8 mouse cellular contexts compared by ENCODE assay signal in the genomic region with DNA sequence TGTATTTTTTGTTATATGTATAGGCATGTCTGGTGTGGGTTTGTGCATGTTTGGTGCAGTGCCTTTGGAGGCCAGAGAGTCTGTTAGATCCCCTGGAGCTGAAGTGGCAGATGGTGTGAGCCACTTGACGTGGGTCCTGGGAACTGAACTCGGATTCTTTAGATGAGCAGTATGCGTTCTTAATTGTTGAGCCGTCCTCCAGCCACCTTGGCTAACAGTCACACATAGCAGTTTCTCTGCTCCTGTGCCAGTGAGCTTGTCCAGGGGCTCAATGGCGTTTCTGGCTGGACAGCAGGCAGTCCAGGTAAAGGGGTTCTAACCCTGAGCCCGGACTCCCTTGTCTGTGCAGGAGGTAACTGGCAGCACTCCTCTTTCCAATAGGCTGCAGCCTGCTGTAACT. TPM values are rescaled to one million over a fixed set of nuclear protein-coding genes. Genes with fewer than 3 reads are reported as not detected.
DNase-seq lines count a peak whose midpoint lies in the region; ATAC-seq lines count a peak whose summit lies in the region.
"Had no signal": no experiment of that assay in that cellular context is flagged by ENCODE, and none has a peak within 500 bp of the region (broad histone marks: within the 10 kb centered on the region; RNA-seq: fewer than 3 reads in every experiment).

No protein-coding gene starts in this region.

- H3K4me1 ChIP-seq in hindbrain, embryonic 12.5 days: peaks cover 15% of the 10 kb centered on the region
- H3K4me1 ChIP-seq in hindbrain, embryonic 11.5 days (replicated peaks; ENCODE audit: control insufficient read depth, insufficient read depth, low read length): peaks cover 2% of the 10 kb centered on the region; the same call in 1 of the 2 replicates
- H3K4me1 ChIP-seq in forebrain, embryonic 12.5 days: peaks cover 19% of the 10 kb centered on the region
- peaks cover 9% of the 10 kb centered on the region for H3K4me1 ChIP-seq in limb, embryonic 10.5 days
- peaks cover 30% of the 10 kb centered on the region for H3K4me1 ChIP-seq in neural tube, embryonic 13.5 days (replicated peaks)

- H3K4me2 ChIP-seq in hindbrain, embryonic 12.5 days (replicated peaks): no peak overlapping the region
- H3K4me2 ChIP-seq in hindbrain, embryonic 11.5 days (replicated peaks; ENCODE audit: low read depth, low read length): no peak overlapping the region
- H3K4me2 ChIP-seq in forebrain, embryonic 12.5 days: no peak overlapping the region
- no peak overlapping the region for H3K4me2 ChIP-seq in neural tube, embryonic 13.5 days

- no peak; the same call in 1 of the 2 replicates for ATAC-seq in hindbrain, embryonic 12.5 days (ENCODE audit: low FRiP score)
- ATAC-seq in hindbrain, embryonic 11.5 days (ENCODE audit: low FRiP score): no peak; the same call in 1 of the 2 replicates
- ATAC-seq in forebrain, embryonic 12.5 days (ENCODE audit: low FRiP score): no peak; the same call in 1 of the 2 replicates
- ATAC-seq in neural tube, embryonic 13.5 days (ENCODE audit: low read depth): no peak
- ATAC-seq in erythroid progenitor cell, adult 5-6 weeks (replicated peaks; ENCODE audit: low FRiP score, poor library complexity, severe bottlenecking): no peak; the same call in 1 of the 2 replicates

- H3K4me3 ChIP-seq in hindbrain, embryonic 12.5 days: no peak overlapping the region
- H3K4me3 ChIP-seq in hindbrain, embryonic 11.5 days (ENCODE audit: low read depth, low read length): no peak overlapping the region
- no peak overlapping the region for H3K4me3 ChIP-seq in forebrain, embryonic 12.5 days (replicated peaks)
- H3K4me3 ChIP-seq in limb, embryonic 10.5 days: no peak overlapping the region
- H3K4me3 ChIP-seq in neural tube, embryonic 13.5 days: no peak overlapping the region

- 65% methylated on average over 6 of the region's 6 CpGs for WGBS in hindbrain, embryonic 12.5 days
- 65% methylated on average over 6 of the region's 6 CpGs for WGBS in hindbrain, embryonic 11.5 days
- 51% methylated on average over 6 of the region's 6 CpGs for whole genome bisulfite sequencing in forebrain, embryonic 12.5 days
- 77% methylated on average over 6 of the region's 6 CpGs for WGBS in limb, embryonic 10.5 days
- 60% methylated on average over 6 of the region's 6 CpGs for WGBS in neural tube, embryonic 13.5 days

- peak overlapping the region; percentile 32; the same call in 1 of the 2 replicates for H3K9ac ChIP-seq in hindbrain, embryonic 12.5 days
- no peak overlapping the region for H3K9ac ChIP-seq in hindbrain, embryonic 11.5 days (ENCODE audit: low read depth, low read length)
- H3K9ac ChIP-seq in forebrain, embryonic 12.5 days: no peak overlapping the region
- H3K9ac ChIP-seq in neural tube, embryonic 13.5 days: peak overlapping the region; percentile 31; the same call in 1 of the 2 replicates

- no peaks in the 10 kb centered on the region for H3K9me3 ChIP-seq in hindbrain, embryonic 12.5 days (replicated peaks)
- no peaks in the 10 kb centered on the region for H3K9me3 ChIP-seq in hindbrain, embryonic 11.5 days (ENCODE audit: control insufficient read depth, low read length)
- no peaks in the 10 kb centered on the region for H3K9me3 ChIP-seq in forebrain, embryonic 12.5 days
- no peaks in the 10 kb centered on the region for H3K9me3 ChIP-seq in limb, embryonic 10.5 days (replicated peaks)
- no peaks in the 10 kb centered on the region for H3K9me3 ChIP-seq in neural tube, embryonic 13.5 days

- H3K27me3 ChIP-seq in hindbrain, embryonic 12.5 days: no peaks in the 10 kb centered on the region
- H3K27me3 ChIP-seq in hindbrain, embryonic 11.5 days (ENCODE audit: control insufficient read depth, insufficient read depth, low read length): no peaks in the 10 kb centered on the region
- H3K27me3 ChIP-seq in forebrain, embryonic 12.5 days: no peaks in the 10 kb centered on the region
- no peaks in the 10 kb centered on the region for H3K27me3 ChIP-seq in limb, embryonic 10.5 days (ENCODE audit: low read depth, poor library complexity, severe bottlenecking)
- H3K27me3 ChIP-seq in neural tube, embryonic 13.5 days: no peaks in the 10 kb centered on the region

- H3K36me3 ChIP-seq in hindbrain, embryonic 12.5 days: peaks cover 45% of the 10 kb centered on the region
- peaks cover 3% of the 10 kb centered on the region; the same call in 1 of the 2 replicates for H3K36me3 ChIP-seq in hindbrain, embryonic 11.5 days (ENCODE audit: control insufficient read depth, insufficient read depth, low read length)
- peaks cover 50% of the 10 kb centered on the region for H3K36me3 ChIP-seq in forebrain, embryonic 12.5 days (replicated peaks)
- peaks cover 76% of the 10 kb centered on the region for H3K36me3 ChIP-seq in limb, embryonic 10.5 days
- H3K36me3 ChIP-seq in neural tube, embryonic 13.5 days: peaks cover 62% of the 10 kb centered on the region

- peak overlapping the region; percentile 86; the same call in 1 of the 2 replicates for H3K27ac ChIP-seq in hindbrain, embryonic 12.5 days
- H3K27ac ChIP-seq in hindbrain, embryonic 11.5 days (ENCODE audit: low read depth, low read length): no peak overlapping the region
- peak overlapping the region; percentile 93 for H3K27ac ChIP-seq in forebrain, embryonic 12.5 days
- peak overlapping the region; percentile 67 for H3K27ac ChIP-seq in limb, embryonic 10.5 days
- H3K27ac ChIP-seq in neural tube, embryonic 13.5 days (replicated peaks): peak overlapping the region; percentile 95

- no peak for DNase-seq in hindbrain, embryonic 11.5 days (ENCODE audit: low spot score)
- DNase-seq in limb, embryonic 10.5 days (ENCODE audit: low spot score): no peak
- DNase-seq in adrenal gland, postnatal 14 days: no peak

RNA-seq across cellular contexts. Expression of gene Vps37c, which starts 20.4 kb away (rescaled TPM):
- 36.6 and 37.5 TPM in 2 replicates for polyA plus RNA-seq in hindbrain, embryonic 12.5 days (2016; fragmentation: Nextera tagmentation; extraction: Ambion mirVana)
- polyA plus RNA-seq in hindbrain, embryonic 11.5 days (2014; fragmentation: Nextera tagmentation; extraction: Ambion mirVana): 23.9 and 27.2 TPM in 2 replicates
- 32.5 and 35.2 TPM in 2 replicates for polyA plus RNA-seq in forebrain, embryonic 12.5 days (2016; fragmentation: Nextera tagmentation; extraction: Ambion mirVana)
- polyA plus RNA-seq in limb, embryonic 10.5 days (2016; fragmentation: Nextera tagmentation; extraction: Ambion mirVana): 34.3 and 37.7 TPM in 2 replicates
- polyA plus RNA-seq in neural tube, embryonic 13.5 days (2015; fragmentation: Nextera tagmentation; extraction: Ambion mirVana): 34.2 and 37.6 TPM in 2 replicates
- 19.1 and 23.6 TPM in 2 replicates for total RNA-seq in adrenal gland, postnatal 14 days (2021)
- total RNA-seq in erythroid progenitor cell, adult 5-6 weeks (2015; ENCODE audit: low replicate concordance): 10.8 and 26.0 TPM in 2 replicates
- total RNA-seq in erythroid progenitor cell, adult 5-6 weeks (2017; ENCODE audit: low replicate concordance): 3.3 and 6.0 TPM in 2 replicates

RNA-seq across cellular contexts. Expression of gene Cd5, which starts 29.9 kb away (rescaled TPM):
- polyA plus RNA-seq in hindbrain, embryonic 12.5 days (2016; fragmentation: Nextera tagmentation; extraction: Ambion mirVana): 0.17 and 0.31 TPM in 2 replicates
- not detected in 2 replicates for polyA plus RNA-seq in hindbrain, embryonic 11.5 days (2014; fragmentation: Nextera tagmentation; extraction: Ambion mirVana)
- not detected in 2 replicates for polyA plus RNA-seq in forebrain, embryonic 12.5 days (2016; fragmentation: Nextera tagmentation; extraction: Ambion mirVana)
- 0.06 and 0.26 TPM in 2 replicates for polyA plus RNA-seq in limb, embryonic 10.5 days (2016; fragmentation: Nextera tagmentation; extraction: Ambion mirVana)
- 0.54 and 0.58 TPM in 2 replicates for polyA plus RNA-seq in neural tube, embryonic 13.5 days (2015; fragmentation: Nextera tagmentation; extraction: Ambion mirVana)
- total RNA-seq in adrenal gland, postnatal 14 days (2021): 1.3 and 8.7 TPM in 2 replicates
- total RNA-seq in erythroid progenitor cell, adult 5-6 weeks (2015; ENCODE audit: low replicate concordance): 2.5 and 2.9 TPM in 2 replicates
- 0.26 TPM in 1 of 2 replicates, not detected in the other for total RNA-seq in erythroid progenitor cell, adult 5-6 weeks (2017; ENCODE audit: low replicate concordance)

RNA-seq across cellular contexts. Expression of gene Pga5, which starts 31.0 kb away (rescaled TPM):
- polyA plus RNA-seq in hindbrain, embryonic 12.5 days (2016; fragmentation: Nextera tagmentation; extraction: Ambion mirVana): not detected in 2 replicates
- not detected in 2 replicates for polyA plus RNA-seq in hindbrain, embryonic 11.5 days (2014; fragmentation: Nextera tagmentation; extraction: Ambion mirVana)
- not detected in 2 replicates for polyA plus RNA-seq in forebrain, embryonic 12.5 days (2016; fragmentation: Nextera tagmentation; extraction: Ambion mirVana)
- not detected in 2 replicates for polyA plus RNA-seq in limb, embryonic 10.5 days (2016; fragmentation: Nextera tagmentation; extraction: Ambion mirVana)
- not detected in 2 replicates for polyA plus RNA-seq in neural tube, embryonic 13.5 days (2015; fragmentation: Nextera tagmentation; extraction: Ambion mirVana)
- not detected in 2 replicates for total RNA-seq in adrenal gland, postnatal 14 days (2021)
- total RNA-seq in erythroid progenitor cell, adult 5-6 weeks (2015; ENCODE audit: low replicate concordance): not detected in 2 replicates
- total RNA-seq in erythroid progenitor cell, adult 5-6 weeks (2017; ENCODE audit: low replicate concordance): not detected in 2 replicates
- total RNA-seq: liver, adult 2 months had no signal
- polyA plus RNA-seq: liver, adult 2 months had no signal

Comparison
In these comparisons a context has a peak if more than half of its experiments do, and no peak if none do; other contexts are left out.
1. H3K9ac ChIP-seq: peak in hindbrain, embryonic 12.5 days (single experiment) and neural tube, embryonic 13.5 days (single experiment); none in hindbrain, embryonic 11.5 days (single experiment) and forebrain, embryonic 12.5 days (single experiment).